Mouse (Mus musculus): ENCODE measurements at regions not wholly inside any gene's neighbourhood (a gene's known extent, or its start where the extent isn't known, plus 50 kb on each side); places are given as distances from the start of the nearest gene placed in this dataset.

- in situ Hi-C loops (cut with MboI, MseI): no loop called here
Measured at GRCm38 (mm10) chr9:34421956-34422355, 63.7 kb upstream of the Kirrel3 start.

- in situ Hi-C loops (cut with MboI, MseI): no loop called here
Measured at GRCm38 (mm10) chr9:34423062-34423461, 62.6 kb upstream of the Kirrel3 start.

GRCm38 (mm10) chr9:34426589-34426988, 59.1 kb upstream of the Kirrel3 start:
- in situ Hi-C loops (cut with MboI, MseI): no loop called here

- in situ Hi-C loops (cut with MboI, MseI): no loop called here
Measured at GRCm38 (mm10) chr9:34427711-34428110, 58.0 kb upstream of the Kirrel3 start.
